Mouse (Mus musculus) forebrain, postnatal 0 days (tissue): ENCODE measurements at regions not wholly inside any gene's neighbourhood (a gene's known extent, or its start where the extent isn't known, plus 50 kb on each side); places are given as distances from the start of the nearest gene placed in this dataset.
"Not testable (repeated sequence)": the region's sequence is repeated elsewhere in the genome, so short reads cannot be mapped to it uniquely, and the experiment has no call there.

Experiments used
- ATAC-seq: fragments of 200-750 bp; cut with Nextera tagmentation; 2 replicates; pipeline ENCODE4 v1.8.0; 2017; ENCODE audit warnings: mild to moderate bottlenecking, moderate library complexity
- DNase-seq: peaks from one replicate; pipeline ENCODE4 v3.0.0-alpha.2; 2015
- H3K27ac ChIP-seq: fragments of 300-500 bp; sonication (generic); 2 replicates; pipeline ENCODE4 v1.5.1; 2014; ENCODE audit warnings: low read depth, mild to moderate bottlenecking, antibody characterized with exemption, low read length, moderate library complexity, mixed read lengths
- H3K27me3 ChIP-seq: fragments of 300-500 bp; sonication (generic); 2 replicates; pipeline ENCODE4 v1.6.1; 2014; ENCODE audit warnings: mild to moderate bottlenecking, low read length, mixed read lengths; ENCODE audit not compliant: insufficient read depth
- H3K36me3 ChIP-seq: fragments of 300-500 bp; sonication (generic); 2 replicates; pipeline ENCODE4 v1.6.1; 2014; ENCODE audit warnings: mild to moderate bottlenecking, moderate library complexity; ENCODE audit not compliant: insufficient read depth
- H3K4me1 ChIP-seq: fragments of 300-500 bp; sonication (generic); 2 replicates; pipeline ENCODE4 v1.6.1; 2014; ENCODE audit warnings: antibody characterized with exemption; ENCODE audit not compliant: insufficient read depth
- H3K4me2 ChIP-seq: fragments of 300-500 bp; sonication (generic); 2 replicates; pipeline ENCODE4 v1.6.1; 2014; ENCODE audit warnings: low read depth, mild to moderate bottlenecking, moderate library complexity
- H3K4me3 ChIP-seq: fragments of 300-500 bp; sonication (generic); 2 replicates; pipeline ENCODE4 v1.5.1; 2014; ENCODE audit warnings: low read depth, low read length, mixed read lengths
- H3K9ac ChIP-seq: fragments of 300-500 bp; sonication (generic); 2 replicates; pipeline ENCODE4 v1.6.1; 2014; ENCODE audit warnings: mild to moderate bottlenecking
- H3K9me3 ChIP-seq: fragments of 300-500 bp; sonication (generic); 2 replicates; pipeline ENCODE4 v1.6.1; 2016; ENCODE audit warnings: low read length
- CTCF ChIP-seq: sonication (generic); IDR thresholded peaks from 2 replicates; pipeline ENCODE4 v1.5.1; 2016; ENCODE audit warnings: antibody characterized with exemption, control low read depth, low read depth
- WGBS: fragments of 180-500 bp; shearing (Covaris S2); extraction: QIAGEN DNeasy Blood & Tissue Kit; methylation state at CpG from one replicate; pipeline ENCODE4 v1.1.7; 2014; 5-methylcytosine and 5-hydroxymethylcytosine counted together

DNA sequence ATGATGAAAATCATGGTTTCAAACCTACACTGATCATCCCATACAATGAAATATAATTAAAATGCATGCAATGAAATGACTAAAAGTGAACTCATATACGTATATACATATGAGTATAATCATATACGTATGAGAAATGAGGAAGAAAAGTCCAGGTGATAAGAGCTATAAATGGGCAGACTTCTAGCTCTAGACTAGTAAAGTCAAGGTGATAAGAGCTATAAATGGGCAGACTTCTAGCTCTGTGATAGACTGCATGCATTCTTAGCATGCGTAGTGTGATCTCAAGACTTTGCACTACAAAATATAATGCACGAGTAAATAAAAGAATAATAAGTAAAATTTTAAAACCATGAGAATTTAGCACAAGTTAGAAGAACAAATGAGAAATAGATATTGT lies 606.2 kb upstream of the Gpc5 start:
- TF ChIP-seq CTCF, result no peak
- Histone ChIP-seq H3K27me3 (no peaks in the 10 kb centered on the region), H3K36me3 (no peaks in the 10 kb centered on the region), H3K4me2 (no peak overlapping the region), H3K9me3 (no peaks in the 10 kb centered on the region), H3K4me3 (no peak overlapping the region), H3K27ac (no peak overlapping the region), H3K4me1 (no peaks in the 10 kb centered on the region), H3K9ac (no peak overlapping the region)
- DNase-seq, result no peak
- WGBS, result 94% methylated on average over 4 of the region's 4 CpGs
- ATAC-seq, result no peak

DNA sequence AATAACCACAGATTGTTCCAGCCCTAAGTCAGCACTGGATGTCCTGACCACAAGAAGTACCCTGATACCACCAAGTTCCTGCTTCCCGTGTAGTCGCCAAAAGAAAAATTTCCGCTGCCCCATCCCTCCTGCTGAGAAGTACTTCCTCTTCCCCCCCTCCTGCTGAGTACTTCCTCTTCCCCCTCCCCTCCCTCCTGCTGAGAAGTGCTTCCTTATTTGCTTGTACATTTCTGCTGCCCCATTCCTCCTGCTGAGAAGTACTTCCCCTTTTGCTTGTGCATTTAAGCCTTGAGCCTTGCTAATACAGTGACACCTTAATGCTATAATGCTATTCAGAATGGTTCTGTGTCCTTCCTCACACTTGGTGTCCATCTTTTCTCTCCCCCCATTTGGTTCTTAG lies 598.6 kb upstream of the Gpc5 start:
- H3K4me3 ChIP-seq, H3K9ac ChIP-seq, H3K4me1 ChIP-seq, H3K4me2 ChIP-seq, DNase-seq, H3K27ac ChIP-seq, ATAC-seq, H3K36me3 ChIP-seq, H3K27me3 ChIP-seq, H3K9me3 ChIP-seq: not testable (repeated sequence)
- WGBS, result 100% methylated on average over 3 of the region's 3 CpGs

DNA sequence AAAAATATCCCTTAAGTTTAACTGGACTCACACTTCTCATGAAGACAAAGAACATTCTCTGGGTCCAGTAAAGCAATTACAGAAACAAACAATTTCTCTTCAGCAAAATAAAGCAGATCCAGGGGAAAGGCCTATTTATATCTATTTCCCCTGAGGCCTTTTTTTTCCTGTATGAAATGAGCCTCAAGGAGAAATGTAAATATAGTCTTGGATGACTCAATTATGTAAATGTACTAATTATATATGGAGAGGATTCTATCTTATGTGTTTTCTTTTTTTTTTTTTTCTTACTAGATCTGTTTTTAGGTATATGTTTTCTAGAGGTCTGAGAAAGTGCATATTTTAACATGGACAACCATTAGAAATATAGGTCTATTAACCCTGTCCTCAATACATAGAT lies 587.0 kb upstream of the Gpc5 start:
- no peaks in the 10 kb centered on the region for H3K4me1 ChIP-seq
- H3K36me3 ChIP-seq, result no peaks in the 10 kb centered on the region
- H3K4me2 ChIP-seq, result no peak overlapping the region
- no peak for TF ChIP-seq CTCF
- no peak for ATAC-seq
- H3K27ac ChIP-seq, result no peak overlapping the region
- no peak for DNase-seq
- no peak overlapping the region for H3K4me3 ChIP-seq
- H3K9me3 ChIP-seq, result no peaks in the 10 kb centered on the region
- no peaks in the 10 kb centered on the region for H3K27me3 ChIP-seq
- no peak overlapping the region for H3K9ac ChIP-seq

DNA sequence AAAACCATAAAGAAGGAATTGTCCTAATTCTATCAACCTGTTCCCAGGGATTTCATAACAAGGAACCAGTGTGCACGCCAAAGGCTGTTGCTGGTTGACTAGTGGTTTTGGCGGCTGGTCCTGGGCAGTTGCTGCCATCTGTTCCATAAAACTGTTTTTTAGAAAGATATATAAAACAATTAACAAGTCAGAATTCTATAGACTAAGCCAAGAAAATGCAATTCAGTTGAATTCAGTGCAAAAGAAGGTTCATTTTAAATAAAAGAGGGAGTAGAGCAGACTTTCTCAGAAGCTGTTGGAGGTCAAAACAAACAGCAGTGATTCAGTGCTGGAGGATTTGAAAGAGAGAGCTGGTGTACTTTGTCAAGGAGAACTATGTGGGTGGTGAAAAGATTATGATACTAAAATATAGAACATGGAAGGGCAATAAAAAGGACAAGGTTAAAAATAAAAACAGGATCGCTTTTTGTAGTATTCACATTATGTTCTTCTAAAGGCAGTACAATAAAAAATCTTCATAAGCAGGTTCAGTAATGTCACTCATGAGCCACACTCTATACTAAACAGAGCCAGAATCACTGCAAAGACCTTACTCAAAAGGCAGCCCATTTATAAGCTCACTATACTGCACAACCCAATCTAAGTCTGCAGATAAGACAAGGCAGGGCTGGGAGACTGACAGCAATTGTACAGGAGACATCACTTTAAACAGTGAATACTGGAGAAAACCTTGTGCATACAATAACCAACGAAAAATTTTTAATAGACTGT lies 543.9 kb upstream of the Gpc5 start:
- 55% methylated on average over 4 of the region's 4 CpGs for WGBS
- TF ChIP-seq CTCF, result no peak
- Histone ChIP-seq H3K4me2 (no peak overlapping the region), H3K4me3 (no peak overlapping the region), H3K36me3 (no peaks in the 10 kb centered on the region), H3K9ac (no peak overlapping the region), H3K9me3 (no peaks in the 10 kb centered on the region), H3K4me1 (peaks cover 4% of the 10 kb centered on the region; the same call in 1 of the 2 replicates), H3K27ac (peak overlapping the region; percentile 36; the same call in 1 of the 2 replicates), H3K27me3 (no peaks in the 10 kb centered on the region)
- ATAC-seq, result peak; percentile 76
- peak; percentile 39 for DNase-seq

DNA sequence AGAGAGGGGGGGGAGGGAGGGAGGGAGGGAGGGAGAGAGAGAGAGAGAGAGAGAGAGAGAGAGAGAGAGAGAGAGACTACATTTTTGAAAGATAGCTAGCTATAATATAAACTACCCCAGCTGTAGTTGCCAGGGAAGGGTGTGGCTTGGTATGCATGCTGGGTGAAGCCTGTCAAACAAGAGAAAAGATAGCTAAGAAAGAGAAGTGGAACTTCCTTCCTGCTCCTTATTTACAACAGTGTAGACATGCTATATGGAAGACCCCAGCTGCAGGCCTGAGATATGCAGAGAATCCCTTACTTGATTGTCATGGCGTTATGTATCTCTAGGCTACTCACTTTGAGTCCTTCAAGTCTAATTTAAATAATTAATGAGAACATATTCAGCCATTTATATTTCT lies 542.9 kb upstream of the Gpc5 start:
- H3K9me3 ChIP-seq, result no peaks in the 10 kb centered on the region
- no peak overlapping the region for H3K4me3 ChIP-seq
- H3K36me3 ChIP-seq, result no peaks in the 10 kb centered on the region
- H3K4me2 ChIP-seq, result no peak overlapping the region
- peaks cover 4% of the 10 kb centered on the region; the same call in 1 of the 2 replicates for H3K4me1 ChIP-seq
- 96% methylated on average over 1 of the region's 1 CpGs for WGBS
- DNase-seq (no peak), ATAC-seq (no peak)
- no peak overlapping the region for H3K27ac ChIP-seq
- no peak overlapping the region for H3K9ac ChIP-seq
- H3K27me3 ChIP-seq, result no peaks in the 10 kb centered on the region
- TF ChIP-seq CTCF, result no peak

DNA sequence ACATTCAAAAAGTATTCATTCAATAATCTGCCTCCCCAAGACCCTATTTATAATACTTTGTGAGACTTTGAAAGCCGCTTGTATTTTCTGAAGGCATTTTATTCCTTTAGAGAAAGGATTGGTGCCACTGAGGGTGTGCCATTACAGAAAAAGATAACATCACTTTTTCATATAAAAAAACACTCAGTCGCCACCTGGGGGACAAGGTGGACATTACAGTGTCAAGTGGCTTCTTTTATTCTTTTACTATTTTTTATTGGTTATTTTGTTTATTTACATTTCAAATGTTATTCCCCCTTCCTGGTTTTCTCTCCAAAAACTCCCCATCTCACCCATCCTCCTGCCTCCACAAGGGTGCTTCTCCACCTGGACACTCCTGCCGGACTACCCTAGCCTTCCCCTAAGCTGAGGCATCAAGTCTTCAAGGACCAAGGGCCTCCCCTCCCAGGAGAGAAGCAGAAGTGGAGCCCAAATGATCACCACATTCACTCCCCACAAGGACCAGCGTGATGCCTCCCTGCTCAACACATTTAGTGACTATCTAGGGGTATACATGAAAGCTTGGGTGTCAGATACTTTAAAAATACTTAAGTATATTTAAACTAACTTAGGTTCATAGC lies 525.5 kb upstream of the Gpc5 start:
- peak; percentile 60 for DNase-seq
- peak; percentile 57 for TF ChIP-seq CTCF
- WGBS, result 51% methylated on average over 4 of the region's 4 CpGs
- Histone ChIP-seq H3K4me1 (no peaks in the 10 kb centered on the region), H3K36me3 (no peaks in the 10 kb centered on the region), H3K4me2 (no peak overlapping the region), H3K27me3 (no peaks in the 10 kb centered on the region), H3K27ac (no peak overlapping the region), H3K4me3 (no peak overlapping the region), H3K9ac (no peak overlapping the region), H3K9me3 (no peaks in the 10 kb centered on the region)
- no peak for ATAC-seq

DNA sequence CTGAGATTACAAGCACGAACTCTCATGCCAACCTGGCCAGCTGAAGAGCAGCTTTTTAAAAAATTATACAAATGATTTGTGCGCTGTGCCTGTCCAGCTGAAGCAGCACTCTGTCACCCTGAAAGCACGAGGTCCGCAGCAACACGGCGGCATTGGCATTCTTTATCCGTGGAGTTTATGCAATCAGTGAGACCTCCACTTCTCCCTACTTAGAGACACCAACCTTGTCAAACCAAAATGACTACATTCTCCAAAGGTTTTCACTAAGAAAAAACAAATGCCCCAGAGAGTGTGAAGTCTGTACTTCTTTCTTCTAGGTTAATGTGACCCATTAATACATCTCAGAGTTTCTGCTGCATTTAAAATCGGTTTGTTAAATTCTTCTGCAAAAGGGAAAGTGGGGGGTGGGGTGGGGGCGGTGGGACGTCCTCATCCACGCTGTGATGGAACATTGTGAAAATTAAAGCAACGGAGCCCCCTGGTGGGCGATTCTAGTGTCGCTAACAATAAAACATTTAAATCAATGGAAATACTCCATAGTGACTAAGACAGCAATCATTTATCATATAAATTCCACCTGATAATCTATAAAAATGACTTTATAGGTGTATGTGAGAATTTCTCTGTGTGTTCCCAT lies 524.2 kb upstream of the Gpc5 start:
- TF ChIP-seq CTCF, result peak; percentile 65
- ATAC-seq (peak; percentile 81), DNase-seq (peak; percentile 91)
- 0 out of 2 replicates have a peak overlapping the region, but pooled peaks have one; percentile 14 for H3K9ac ChIP-seq
- no peaks in the 10 kb centered on the region for H3K27me3 ChIP-seq
- H3K4me2 ChIP-seq, result peak overlapping the region; percentile 38
- H3K4me1 ChIP-seq, result no peaks in the 10 kb centered on the region
- peak overlapping the region; percentile 14; the same call in 1 of the 2 replicates for H3K4me3 ChIP-seq
- H3K36me3 ChIP-seq, result no peaks in the 10 kb centered on the region
- no peaks in the 10 kb centered on the region for H3K9me3 ChIP-seq
- 15% methylated on average over 14 of the region's 14 CpGs for WGBS
- no peak overlapping the region for H3K27ac ChIP-seq
